Mouse (Mus musculus): ENCODE results near the gene Ttbk2. TPM values are rescaled to one million over a fixed set of nuclear protein-coding genes. Genes with fewer than 3 reads are reported as not detected.

Ttbk2 gene
- total RNA-seq, 1 experiment from 2014 or later, result 9.4 TPM

- ATAC-seq (replicated peaks in 1 of 2; ENCODE audit: insufficient read depth in 1 of 2, low FRiP score in 2 of 2, low TSS enrichment in 1 of 2, low read depth in 1 of 2, poor library complexity in 2 of 2, severe bottlenecking in 2 of 2), result no peak
Measured at GRCm38 (mm10) chr2:120826936-120827638, 23.3 kb downstream of the Ttbk2 start.

- ATAC-seq (replicated peaks in 1 of 2; ENCODE audit: insufficient read depth in 1 of 2, low FRiP score in 2 of 2, low TSS enrichment in 1 of 2, low read depth in 1 of 2, poor library complexity in 2 of 2, severe bottlenecking in 2 of 2), result no peak
Measured at GRCm38 (mm10) chr2:120770265-120770935, 80.0 kb downstream of the Ttbk2 start.

GRCm38 (mm10) chr2:120761922-120762321 is 88.5 kb downstream of the Ttbk2 start:
- ATAC-seq (replicated peaks in 1 of 2; ENCODE audit: insufficient read depth in 1 of 2, low FRiP score in 2 of 2, low TSS enrichment in 1 of 2, low read depth in 1 of 2, poor library complexity in 2 of 2, severe bottlenecking in 2 of 2), result no peak

- no peak for ATAC-seq (replicated peaks in 1 of 2; ENCODE audit: insufficient read depth in 1 of 2, low FRiP score in 2 of 2, low TSS enrichment in 1 of 2, low read depth in 1 of 2, poor library complexity in 2 of 2, severe bottlenecking in 2 of 2)
Measured at GRCm38 (mm10) chr2:120748041-120748440, 102.4 kb downstream of the Ttbk2 start.

GRCm38 (mm10) chr2:120745496-120745895 is 104.9 kb downstream of the Ttbk2 start:
- ATAC-seq (replicated peaks in 1 of 2; ENCODE audit: insufficient read depth in 1 of 2, low FRiP score in 2 of 2, low TSS enrichment in 1 of 2, low read depth in 1 of 2, poor library complexity in 2 of 2, severe bottlenecking in 2 of 2), result no peak

GRCm38 (mm10) chr2:120731877-120732530 is 118.4 kb downstream of the Ttbk2 start:
- ATAC-seq (replicated peaks in 1 of 2; ENCODE audit: insufficient read depth in 1 of 2, low FRiP score in 2 of 2, low TSS enrichment in 1 of 2, low read depth in 1 of 2, poor library complexity in 2 of 2, severe bottlenecking in 2 of 2), result no peak

- ATAC-seq (replicated peaks in 1 of 2; ENCODE audit: insufficient read depth in 1 of 2, low FRiP score in 2 of 2, low TSS enrichment in 1 of 2, low read depth in 1 of 2, poor library complexity in 2 of 2, severe bottlenecking in 2 of 2), result peak; percentile 92 to 97
Measured at GRCm38 (mm10) chr2:120731167-120731862, 119.1 kb downstream of the Ttbk2 start.

GRCm38 (mm10) chr2:120730639-120731166 is 119.7 kb downstream of the Ttbk2 start:
- ATAC-seq (replicated peaks in 1 of 2; ENCODE audit: insufficient read depth in 1 of 2, low FRiP score in 2 of 2, low TSS enrichment in 1 of 2, low read depth in 1 of 2, poor library complexity in 2 of 2, severe bottlenecking in 2 of 2), result 0 out of 4 replicates have a peak, but pooled peaks of 1 of the 2 experiments have one; percentile 9

GRCm38 (mm10) chr2:120729775-120730585 is 120.4 kb downstream of the Ttbk2 start:
- ATAC-seq (replicated peaks in 1 of 2; ENCODE audit: insufficient read depth in 1 of 2, low FRiP score in 2 of 2, low TSS enrichment in 1 of 2, low read depth in 1 of 2, poor library complexity in 2 of 2, severe bottlenecking in 2 of 2), result 0 out of 4 replicates have a peak, but pooled peaks of 1 of the 2 experiments have one; percentile 15

- ATAC-seq (replicated peaks in 1 of 2; ENCODE audit: insufficient read depth in 1 of 2, low FRiP score in 2 of 2, low TSS enrichment in 1 of 2, low read depth in 1 of 2, poor library complexity in 2 of 2, severe bottlenecking in 2 of 2), result no peak
Measured at GRCm38 (mm10) chr2:120724176-120724575, 126.2 kb downstream of the Ttbk2 start.

- ATAC-seq (replicated peaks in 1 of 2; ENCODE audit: insufficient read depth in 1 of 2, low FRiP score in 2 of 2, low TSS enrichment in 1 of 2, low read depth in 1 of 2, poor library complexity in 2 of 2, severe bottlenecking in 2 of 2), result 0 out of 4 replicates have a peak, but pooled peaks of 1 of the 2 experiments have one; percentile 10
Measured at GRCm38 (mm10) chr2:120723621-120724020, 126.8 kb downstream of the Ttbk2 start.

- ATAC-seq (replicated peaks in 1 of 2; ENCODE audit: insufficient read depth in 1 of 2, low FRiP score in 2 of 2, low TSS enrichment in 1 of 2, low read depth in 1 of 2, poor library complexity in 2 of 2, severe bottlenecking in 2 of 2), result no peak
Measured at GRCm38 (mm10) chr2:120722491-120722890, 127.9 kb downstream of the Ttbk2 start.

GRCm38 (mm10) chr2:120721911-120722310 is 128.5 kb downstream of the Ttbk2 start:
- no peak for ATAC-seq (replicated peaks in 1 of 2; ENCODE audit: insufficient read depth in 1 of 2, low FRiP score in 2 of 2, low TSS enrichment in 1 of 2, low read depth in 1 of 2, poor library complexity in 2 of 2, severe bottlenecking in 2 of 2)

GRCm38 (mm10) chr2:120720821-120721220 is 129.6 kb downstream of the Ttbk2 start:
- no peak for ATAC-seq (replicated peaks in 1 of 2; ENCODE audit: insufficient read depth in 1 of 2, low FRiP score in 2 of 2, low TSS enrichment in 1 of 2, low read depth in 1 of 2, poor library complexity in 2 of 2, severe bottlenecking in 2 of 2)

GRCm38 (mm10) chr2:120718496-120718895 is 131.9 kb downstream of the Ttbk2 start:
- no peak for ATAC-seq (replicated peaks in 1 of 2; ENCODE audit: insufficient read depth in 1 of 2, low FRiP score in 2 of 2, low TSS enrichment in 1 of 2, low read depth in 1 of 2, poor library complexity in 2 of 2, severe bottlenecking in 2 of 2)

GRCm38 (mm10) chr2:120713441-120713840 is 137.0 kb downstream of the Ttbk2 start:
- no peak for ATAC-seq (replicated peaks in 1 of 2; ENCODE audit: insufficient read depth in 1 of 2, low FRiP score in 2 of 2, low TSS enrichment in 1 of 2, low read depth in 1 of 2, poor library complexity in 2 of 2, severe bottlenecking in 2 of 2)

- no peak for ATAC-seq (replicated peaks in 1 of 2; ENCODE audit: insufficient read depth in 1 of 2, low FRiP score in 2 of 2, low TSS enrichment in 1 of 2, low read depth in 1 of 2, poor library complexity in 2 of 2, severe bottlenecking in 2 of 2)
Measured at GRCm38 (mm10) chr2:120710948-120711347, 139.5 kb downstream of the Ttbk2 start.
